Mouse (Mus musculus): ENCODE data around the gene Tnfsfm13.

Gene Tnfsfm13

DNA sequence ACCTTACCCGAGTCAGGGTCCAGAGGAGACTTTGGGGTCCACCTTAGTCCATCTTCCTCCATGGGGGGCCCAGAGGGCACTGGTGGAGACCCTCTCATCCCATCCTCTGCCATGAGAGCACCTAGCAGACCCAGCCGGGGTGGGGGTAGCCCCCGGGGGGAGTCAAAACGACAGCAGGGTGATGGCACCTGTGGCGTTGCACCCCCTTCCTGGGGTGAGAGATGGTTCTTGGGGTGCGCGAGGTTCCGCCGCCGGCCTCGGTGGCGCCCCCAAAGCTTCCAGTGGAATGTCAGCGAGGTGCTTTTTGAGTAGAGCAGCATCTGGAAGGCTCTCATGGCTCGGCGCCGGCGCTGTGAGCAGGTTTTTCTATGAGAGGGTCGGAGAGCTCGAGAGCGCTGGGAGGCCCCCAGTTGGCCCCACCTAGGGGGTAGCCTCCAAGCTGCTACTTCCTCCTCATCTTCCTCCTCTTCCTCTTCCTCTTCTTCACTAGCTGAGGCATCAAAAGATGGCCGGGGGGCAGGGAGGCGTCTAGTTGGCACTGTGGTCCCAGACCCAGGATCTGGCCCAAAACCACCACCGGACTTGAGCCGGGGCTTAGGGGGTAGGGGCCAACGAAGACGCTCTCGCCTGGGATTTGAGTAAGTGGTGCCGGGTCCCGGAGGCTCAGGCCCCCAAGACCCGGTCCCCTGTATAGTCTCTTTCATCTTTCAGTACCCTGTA is 15.6 kb downstream of the Tnfsfm13 start:
- no peak for DNase-seq (ENCODE audit: low read depth)

DNA sequence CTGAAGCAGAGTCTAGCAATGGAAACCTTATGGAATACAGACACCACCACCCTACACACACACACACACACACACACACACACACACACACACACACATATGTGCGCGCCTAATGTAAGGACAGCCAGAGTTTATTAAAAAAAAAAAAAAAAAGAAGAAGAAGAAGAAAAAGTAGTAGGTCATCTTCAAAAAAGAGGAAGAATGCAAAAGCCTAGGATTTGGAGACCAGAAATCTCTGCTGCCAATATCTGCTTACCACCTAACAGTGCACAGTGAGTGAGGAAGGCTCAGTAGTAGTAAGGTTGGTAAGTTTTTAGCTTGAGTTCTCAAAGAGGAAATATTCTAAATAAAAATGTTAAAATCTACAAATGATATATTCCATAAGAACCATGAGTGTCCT is 16.8 kb downstream of the Tnfsfm13 start:
- DNase-seq (ENCODE audit: low read depth): no peak

DNA sequence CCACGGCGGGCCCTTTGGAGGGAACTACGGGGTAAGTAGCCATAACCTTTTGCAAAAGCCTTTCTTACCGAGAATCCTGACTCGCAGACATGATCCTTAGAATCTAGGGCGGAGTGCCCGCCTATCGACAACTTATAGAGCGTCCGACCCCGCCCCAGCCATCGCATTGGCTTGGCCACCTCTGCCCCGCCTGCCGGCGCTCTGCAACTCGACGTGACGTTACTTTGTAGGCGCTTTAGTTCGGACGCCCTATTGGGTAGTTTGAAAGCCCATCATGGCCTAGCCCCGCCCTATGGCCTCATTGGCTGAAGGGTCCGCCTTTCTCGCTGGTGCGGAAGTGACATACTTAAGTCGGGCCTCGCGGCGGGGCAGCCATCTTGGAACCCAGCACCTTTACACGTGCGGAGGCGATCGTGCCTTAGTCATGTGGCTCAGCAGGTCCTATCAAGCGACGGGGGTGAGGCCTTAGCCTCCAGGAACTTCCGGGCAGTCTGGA is 23.6 kb downstream of the Tnfsfm13 start, which contains the start of gene Eif4a1:
Gene Eif4a1, minus strand, starts transcription at position 213 of the 496 bp plus-strand sequence.
- peak; percentile 100 for DNase-seq (ENCODE audit: low read depth)

DNA sequence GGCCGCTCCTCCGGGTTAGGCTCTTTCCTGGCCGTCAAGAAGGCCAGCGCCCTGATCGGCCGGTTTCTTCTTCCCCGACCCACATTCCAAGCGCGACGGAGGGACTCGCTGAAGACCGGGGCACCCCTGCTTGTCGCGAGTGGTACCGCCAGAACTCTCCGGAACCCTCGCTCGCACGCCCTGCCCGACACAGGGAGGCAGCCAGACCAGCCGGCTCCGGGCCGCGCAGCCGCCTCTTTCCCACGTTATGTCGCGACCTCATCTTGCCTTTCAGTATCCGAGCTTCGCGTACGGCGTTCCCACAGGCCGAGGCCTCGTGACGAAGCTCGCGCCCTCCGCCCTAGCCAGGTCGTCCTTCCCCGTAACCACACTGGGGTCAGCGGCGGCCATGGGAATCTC is 24.2 kb downstream of the Tnfsfm13 start:
- DNase-seq (ENCODE audit: low read depth): no peak

DNA sequence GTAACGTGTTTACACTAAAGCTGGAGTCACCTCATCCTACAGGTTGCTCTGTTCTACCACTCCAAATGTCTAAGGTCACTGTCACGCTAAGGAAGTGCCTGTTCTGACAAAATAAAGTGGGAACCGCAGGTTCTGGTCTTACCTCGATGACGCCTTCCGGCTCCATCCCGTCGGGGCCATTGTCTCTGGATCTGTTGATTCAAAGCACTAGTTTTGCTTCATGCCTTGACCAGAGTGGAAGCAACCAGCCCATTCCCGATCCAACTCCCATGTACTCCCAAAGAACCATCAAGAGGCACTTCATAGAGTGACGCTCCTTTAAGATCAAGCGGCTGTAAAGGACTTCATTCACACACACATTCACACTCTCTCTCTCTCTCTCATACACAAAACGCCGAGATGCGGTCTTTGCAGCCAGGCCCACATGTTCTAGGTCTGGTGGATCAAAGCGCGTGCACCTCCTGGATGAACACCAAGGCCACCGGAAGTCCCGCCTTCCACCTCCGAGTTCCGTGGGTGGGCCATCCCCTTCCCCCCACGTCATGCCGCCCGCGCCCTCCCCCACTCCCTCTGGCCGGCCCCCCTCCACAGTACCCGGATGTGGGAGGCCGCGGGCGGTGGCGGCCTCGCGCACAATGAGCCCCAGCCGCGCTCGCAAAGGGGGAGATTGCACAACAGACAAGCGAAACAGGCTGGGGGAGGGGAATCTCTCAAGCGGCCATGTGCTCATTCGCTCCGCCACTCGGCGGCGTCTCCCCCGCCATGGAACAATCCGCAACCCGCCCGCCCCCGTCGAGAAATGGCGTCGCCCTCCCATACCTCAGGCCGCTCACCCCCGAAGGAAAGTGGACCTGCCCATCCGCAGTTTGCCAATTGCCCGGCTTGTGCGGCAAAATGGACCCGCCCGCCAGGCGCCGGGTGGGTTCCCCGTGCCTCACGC is 24.8 kb downstream of the Tnfsfm13 start:
- DNase-seq (ENCODE audit: low read depth): peak; percentile 93

DNA sequence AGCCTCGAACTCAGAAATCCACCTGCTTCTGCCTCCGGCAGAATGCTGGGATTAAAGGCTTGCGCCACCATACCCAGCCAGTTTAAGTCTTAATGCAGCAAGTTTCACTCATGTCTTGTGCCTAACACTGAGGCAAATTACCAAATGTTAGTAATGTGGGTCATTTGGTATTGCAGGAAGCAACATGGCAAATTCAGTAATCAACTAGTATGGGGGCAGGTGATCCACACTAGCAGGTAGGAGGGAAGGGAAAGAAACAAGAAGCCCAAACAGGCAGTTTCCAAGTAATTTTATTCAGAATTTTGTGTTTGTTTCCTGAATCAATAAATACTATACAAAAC is 29.3 kb downstream of the Tnfsfm13 start:
- no peak for DNase-seq (ENCODE audit: low read depth)

DNA sequence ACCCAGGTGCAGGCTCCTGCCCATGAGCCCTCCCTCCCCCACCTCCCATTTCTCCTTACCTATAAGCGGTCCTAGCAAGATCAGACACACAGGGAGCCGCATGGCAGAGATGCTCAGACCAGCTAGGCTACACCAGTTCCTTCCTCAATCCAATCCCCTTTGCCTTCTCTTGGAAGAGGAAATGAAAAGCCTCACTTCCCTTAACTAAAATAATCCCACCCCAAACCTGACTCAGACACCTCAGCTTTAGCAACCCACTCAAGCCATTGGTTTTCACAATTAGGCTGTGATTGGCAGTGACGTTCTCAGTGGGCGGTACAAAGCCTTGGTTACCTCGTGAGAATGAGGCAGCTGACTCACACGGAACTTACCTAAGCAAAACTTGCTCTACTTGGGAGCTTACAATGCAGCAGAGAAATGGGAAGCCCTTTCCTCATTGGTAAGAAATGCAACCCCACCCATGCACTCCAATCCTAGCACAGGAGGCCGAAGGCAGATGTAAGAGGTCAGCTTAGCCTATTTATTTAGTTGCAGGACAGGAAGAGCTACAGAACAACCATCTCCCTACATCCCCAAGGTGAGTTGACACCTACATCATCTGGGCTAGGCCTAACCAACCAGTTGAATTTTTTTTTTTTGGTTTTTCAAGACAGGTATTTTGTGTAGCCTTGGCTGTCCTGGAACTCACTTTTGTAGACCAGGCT is 29.8 kb downstream of the Tnfsfm13 start, which contains the start of gene Cd68:
Gene Cd68, minus strand, starts transcription at position 193 of the 704 bp plus-strand sequence.
- peak; percentile 90 for DNase-seq (ENCODE audit: low read depth)

DNA sequence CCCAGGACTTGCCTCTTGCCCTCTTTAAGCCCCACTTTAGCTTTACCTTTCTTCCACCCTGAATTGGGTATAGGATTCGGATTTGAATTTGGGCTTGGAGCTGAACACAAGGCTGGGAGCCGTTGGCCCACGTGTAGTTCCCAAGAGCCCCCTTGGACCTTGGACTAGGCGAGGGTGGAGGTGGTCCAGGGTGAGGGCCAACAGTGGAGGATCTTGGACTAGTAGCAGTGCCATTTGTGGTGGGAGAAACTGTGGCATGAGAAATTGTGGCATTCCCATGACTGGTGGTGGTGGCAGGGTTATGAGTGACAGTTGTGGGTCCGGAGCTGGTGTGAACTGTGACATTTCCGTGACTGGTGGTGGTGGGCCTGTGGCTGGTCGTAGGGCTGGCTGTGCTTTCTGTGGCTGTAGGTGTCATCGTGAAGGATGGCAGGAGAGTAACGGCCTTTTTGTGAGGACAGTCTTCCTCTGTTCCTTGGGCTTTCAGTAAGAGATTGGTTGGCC is 30.4 kb downstream of the Tnfsfm13 start:
- DNase-seq (ENCODE audit: low read depth): no peak

DNA sequence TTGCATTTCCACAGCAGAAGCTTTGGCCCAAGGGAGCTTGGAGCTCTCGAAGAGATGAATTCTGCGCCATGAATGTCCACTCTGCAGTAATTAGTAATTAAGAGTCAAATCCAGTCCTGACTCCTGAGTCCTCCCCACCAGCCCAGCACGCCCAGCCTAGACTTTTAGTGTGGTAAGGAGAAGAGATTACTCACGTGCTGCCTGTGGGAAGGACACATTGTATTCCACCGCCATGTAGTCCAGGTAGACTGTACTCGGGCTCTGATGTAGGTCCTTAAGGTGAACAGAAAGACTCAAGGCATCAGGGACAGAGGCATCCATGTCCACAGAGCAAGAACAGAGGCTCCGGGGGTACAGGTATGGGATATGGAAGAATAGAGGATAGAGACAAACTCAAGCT is 31.1 kb downstream of the Tnfsfm13 start:
- no peak for DNase-seq (ENCODE audit: low read depth)

DNA sequence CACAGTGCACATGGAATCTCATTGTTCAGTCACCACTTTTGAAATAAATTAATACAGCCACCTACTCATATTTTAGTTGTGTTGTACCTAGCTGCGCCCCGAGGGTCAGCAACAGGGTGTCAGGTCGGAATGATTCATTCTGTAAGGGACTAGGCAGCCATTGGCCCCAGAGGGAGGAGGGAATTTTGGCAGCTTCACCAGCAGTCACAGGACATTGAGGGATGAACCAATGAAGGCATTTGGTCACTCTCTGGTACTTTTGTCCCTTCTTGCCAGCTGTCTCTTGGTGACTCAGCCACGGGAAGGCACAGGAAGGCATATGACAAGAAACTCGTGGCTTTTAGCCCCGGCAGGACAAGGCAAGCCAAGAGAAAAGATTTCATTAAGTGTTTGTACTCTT is 32.1 kb downstream of the Tnfsfm13 start:
- DNase-seq (ENCODE audit: low read depth): no peak

DNA sequence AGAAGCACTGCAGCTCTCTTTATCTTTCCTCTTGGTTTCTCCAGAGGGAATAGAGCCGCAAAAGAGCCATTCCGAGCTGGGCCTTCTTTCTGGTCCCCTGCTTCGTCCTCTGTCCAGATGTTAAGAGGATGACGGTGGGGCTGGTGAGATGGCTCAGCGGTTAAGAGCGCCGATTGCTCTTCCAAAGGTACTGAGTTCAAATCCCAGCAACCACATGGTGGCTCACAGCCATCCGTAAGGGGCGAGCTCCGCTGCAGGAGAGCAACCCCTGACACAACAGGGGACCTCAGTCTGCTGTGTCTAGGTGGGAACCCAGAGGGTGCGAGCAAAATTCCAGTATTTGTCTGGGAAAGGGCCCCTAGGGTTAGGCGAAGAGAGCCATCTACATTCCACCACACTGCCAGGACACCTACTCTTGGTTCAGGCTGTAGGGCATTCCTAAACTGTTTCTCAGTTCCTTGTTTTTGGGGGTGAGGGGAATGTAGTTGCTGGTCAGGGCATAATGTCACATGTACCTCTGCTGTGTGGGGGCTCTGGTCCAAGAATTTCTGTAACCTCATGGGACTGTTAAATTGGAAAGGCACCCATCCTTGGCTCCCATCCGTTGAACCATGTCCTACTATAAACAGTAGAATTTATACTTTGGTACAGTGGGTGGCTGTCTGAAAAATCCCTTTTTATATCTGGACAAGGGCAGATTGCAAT is 32.8 kb downstream of the Tnfsfm13 start:
- DNase-seq (ENCODE audit: low read depth): no peak

DNA sequence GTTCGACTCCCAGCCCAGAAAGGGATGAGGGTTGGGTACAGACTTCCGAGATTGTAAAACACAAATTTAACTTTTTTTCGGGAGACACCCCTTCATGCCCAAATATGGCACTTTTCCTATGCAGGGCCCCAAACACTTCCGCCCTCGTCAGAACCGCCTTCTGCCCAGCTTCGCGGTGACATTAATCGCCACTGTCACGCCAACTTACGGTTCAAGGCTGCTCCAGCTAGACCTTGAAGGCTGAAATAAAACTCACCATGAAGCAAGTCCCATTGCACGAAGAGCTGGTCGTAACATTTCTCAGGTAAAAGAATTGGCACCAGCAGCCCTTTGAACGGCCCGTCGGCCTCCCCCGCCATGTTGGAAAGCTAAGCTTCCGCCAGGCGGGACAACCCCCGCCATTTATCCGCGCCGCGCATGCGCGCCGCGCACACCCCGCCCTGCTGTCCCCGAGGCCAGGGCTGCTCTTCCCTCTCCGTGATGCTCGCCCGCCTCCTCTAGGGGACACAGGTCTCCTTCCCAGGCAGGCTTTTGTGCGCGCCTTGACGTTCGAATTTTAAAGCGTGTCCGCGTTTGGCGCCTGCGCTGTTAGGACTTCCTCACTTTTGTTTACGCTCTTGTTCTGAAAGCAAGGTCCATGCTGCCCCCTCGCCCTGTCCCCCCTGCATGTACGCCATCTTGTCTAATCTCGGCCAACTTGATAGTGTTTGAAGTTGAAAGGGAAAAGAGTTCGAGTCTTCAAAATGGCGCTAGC is 33.5 kb downstream of the Tnfsfm13 start, which contains the start of gene Mpdu1:
Gene Mpdu1, minus strand, starts transcription at position 430 of the 754 bp plus-strand sequence.
- peak; percentile 93 for DNase-seq (ENCODE audit: low read depth)

DNA sequence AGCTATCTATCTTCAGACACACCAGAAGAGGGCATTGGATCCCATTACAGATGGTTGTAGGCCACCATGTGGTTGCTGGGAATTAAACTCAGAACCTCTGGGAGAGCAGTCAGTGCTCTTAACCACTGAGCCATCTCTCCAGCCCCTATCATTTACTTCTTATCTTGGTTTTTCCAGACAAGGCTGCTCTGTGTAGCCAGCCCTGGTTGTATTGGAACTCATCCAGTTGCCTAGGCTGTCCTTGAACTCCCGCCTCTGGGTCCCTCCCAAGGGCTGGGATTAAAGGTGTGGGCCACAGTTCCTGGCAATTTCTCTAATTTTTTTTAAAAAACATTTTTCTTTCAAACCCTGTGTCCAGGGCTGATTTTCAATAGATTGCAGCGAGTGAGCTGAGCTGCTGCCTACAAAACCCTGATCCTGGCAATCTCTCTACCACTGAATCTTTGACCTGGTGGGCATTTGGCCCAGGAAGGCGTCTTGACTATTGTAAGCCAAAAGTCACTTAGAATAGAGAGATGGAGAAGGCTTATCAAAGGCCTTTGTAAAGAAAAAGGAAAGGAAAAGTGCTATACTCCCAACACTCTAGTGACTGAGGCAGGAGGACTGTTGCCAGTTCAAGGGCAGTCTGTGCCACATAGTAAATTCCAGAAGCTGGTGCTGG is 34.5 kb downstream of the Tnfsfm13 start:
- no peak for DNase-seq (ENCODE audit: low read depth)

DNA sequence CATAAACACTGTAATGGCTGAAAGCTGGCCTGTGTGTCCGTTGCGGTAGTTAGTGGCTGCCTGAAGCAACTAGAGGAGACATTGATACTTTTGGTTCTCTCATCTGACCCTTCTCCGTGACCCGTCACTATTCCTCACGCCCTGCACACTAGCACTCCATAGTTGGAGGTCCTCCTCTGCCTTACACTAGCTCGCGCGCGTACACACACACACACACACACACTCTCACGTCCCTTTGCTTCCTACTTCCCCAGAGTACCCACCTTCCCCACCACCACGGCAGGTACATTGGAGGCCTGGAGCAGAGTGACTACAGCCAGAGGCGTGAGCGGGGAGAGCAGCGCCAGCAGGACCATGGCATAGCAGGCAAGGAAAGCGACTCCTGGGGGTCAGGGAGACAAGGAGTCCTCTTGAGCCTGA is 38.4 kb downstream of the Tnfsfm13 start:
- DNase-seq (ENCODE audit: low read depth): no peak

DNA sequence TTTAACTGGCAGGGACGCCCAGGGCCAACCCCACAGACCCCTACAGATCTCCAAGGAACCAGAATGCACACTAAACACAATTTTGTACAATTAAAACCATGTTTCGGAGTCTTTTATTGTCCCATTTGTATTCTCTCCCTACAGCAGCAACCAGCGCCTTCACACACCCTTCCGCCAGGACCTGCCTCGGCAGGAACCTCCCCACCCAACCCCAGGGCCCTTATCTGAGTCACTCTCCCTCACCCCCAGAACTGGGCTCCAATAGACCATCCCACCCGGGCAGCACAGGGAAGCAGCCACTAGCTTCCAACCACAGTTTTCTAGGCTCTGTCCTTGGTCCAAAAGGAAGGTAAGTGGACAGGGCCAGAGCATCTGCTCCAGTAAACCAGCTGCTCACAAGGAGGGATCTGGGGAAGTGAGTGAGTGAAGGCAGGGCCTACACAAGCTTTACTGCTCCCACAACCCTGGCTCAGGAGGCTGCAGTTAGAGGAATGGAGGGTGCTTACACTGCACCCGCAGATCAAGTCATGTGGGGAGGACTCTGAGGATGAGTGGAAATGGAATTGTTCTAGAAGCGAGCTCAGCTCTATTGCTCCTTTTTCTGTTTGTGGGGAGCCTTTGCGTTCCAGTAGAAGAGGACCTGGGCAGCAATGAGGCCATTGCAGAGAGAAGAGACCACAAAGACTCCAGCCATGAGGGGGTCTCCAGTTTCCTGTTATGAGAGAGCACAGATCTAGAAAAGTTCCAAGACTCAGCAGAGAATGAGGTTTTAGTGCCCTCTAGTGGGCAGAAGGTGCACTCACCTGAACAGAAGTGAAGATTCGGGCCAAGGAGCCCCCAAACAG is 39.1 kb downstream of the Tnfsfm13 start:
- no peak for DNase-seq (ENCODE audit: low read depth)

DNA sequence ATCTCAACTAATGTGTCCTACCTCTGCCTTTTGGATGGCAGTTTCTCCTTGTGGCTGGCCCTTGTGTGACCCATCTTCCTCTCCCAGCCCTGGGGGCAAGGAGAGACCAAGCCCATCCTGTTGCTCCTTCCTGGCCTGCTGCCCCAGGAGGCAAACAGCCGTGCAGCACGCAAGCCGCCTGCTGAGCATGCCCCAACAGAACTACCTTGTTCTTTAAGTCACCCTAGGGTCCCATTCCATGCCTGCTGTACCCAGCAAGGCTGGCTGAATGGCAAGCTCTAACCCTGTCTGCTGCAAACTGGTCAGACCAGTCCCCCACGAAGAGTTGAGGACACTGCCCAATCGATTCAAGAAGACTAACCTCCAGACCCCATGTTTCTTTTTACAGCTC is 39.8 kb downstream of the Tnfsfm13 start:
- no peak for DNase-seq (ENCODE audit: low read depth)

DNA sequence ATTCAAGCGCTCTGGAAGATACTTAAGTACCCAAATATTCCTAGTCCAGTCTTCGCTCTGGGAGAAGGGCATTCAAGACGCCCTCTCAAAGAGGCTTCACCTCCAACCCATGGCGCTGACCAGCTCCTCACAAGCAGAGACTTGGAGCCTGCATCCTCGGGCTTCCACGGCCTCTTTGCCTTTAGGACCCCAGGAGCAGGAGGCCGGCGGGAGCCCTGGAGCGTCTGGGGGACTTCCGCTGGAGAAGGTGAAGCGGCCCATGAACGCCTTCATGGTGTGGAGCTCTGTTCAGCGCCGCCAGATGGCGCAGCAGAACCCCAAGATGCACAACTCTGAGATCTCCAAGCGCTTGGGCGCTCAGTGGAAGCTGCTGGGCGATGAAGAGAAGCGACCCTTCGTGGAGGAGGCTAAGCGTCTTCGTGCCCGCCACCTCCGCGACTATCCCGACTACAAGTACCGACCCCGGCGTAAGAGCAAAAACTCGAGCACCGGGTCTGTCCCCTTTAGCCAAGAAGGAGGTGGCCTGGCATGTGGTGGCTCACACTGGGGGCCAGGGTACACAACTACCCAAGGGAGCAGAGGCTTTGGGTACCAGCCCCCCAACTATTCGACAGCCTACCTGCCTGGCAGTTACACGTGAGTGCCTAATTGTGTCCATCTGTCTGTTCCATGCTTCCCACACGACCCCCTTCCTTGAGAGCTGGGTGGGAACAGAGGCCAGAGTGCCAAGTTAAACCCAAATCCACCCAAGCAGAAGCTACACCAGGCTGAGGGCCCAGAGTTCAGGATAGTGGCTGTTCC is 40.4 kb downstream of the Tnfsfm13 start, which contains the start of gene Sox15:
Gene Sox15, plus strand, starts transcription at position 51 of the 801 bp plus-strand sequence.
- DNase-seq (ENCODE audit: low read depth): peak; percentile 62

DNA sequence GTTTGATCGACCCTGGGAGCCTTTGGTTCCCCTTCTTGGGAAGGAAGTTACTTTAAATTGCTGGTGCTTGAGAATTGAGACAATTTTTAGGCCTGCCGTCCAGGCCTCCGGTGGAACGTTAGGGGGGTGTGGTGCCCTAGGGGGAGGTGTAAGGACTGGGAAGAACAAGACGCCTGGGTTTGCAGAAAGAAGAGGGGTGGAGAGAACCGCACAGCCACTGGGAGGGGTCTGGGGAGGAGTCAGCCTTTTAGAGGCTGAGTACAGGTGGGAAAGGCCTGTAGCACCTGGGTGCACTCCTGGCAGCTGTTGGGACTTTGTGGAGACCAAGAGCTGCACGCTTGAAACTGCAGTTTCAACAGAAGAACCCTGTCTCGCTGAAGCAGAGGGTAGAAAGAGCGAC is 41.1 kb downstream of the Tnfsfm13 start:
- DNase-seq (ENCODE audit: low read depth): no peak

All from c-Kit-positive CD71-negative TER-119-negative erythroid progenitor cells, embryonic 14.5 days (primary cell).